Mouse (Mus musculus): Measurements from ENCODE around the gene Thada.
A peak's percentile ranks its signal among the peaks of the same experiment; 100 is the strongest.
"Not testable (repeated sequence)": the region's sequence is repeated elsewhere in the genome, so short reads cannot be mapped to it uniquely, and the experiment has no call there.

Gene Thada

GRCm38 (mm10) chr17:84224217-84224887 is 241.7 kb downstream of the Thada start:
- no peak for DNase-seq (ENCODE audit: low spot score in 2 of 2)

- not testable (repeated sequence) for DNase-seq (ENCODE audit: low spot score in 2 of 2)
Measured at GRCm38 (mm10) chr17:84218841-84219240, 247.2 kb downstream of the Thada start.

DNA sequence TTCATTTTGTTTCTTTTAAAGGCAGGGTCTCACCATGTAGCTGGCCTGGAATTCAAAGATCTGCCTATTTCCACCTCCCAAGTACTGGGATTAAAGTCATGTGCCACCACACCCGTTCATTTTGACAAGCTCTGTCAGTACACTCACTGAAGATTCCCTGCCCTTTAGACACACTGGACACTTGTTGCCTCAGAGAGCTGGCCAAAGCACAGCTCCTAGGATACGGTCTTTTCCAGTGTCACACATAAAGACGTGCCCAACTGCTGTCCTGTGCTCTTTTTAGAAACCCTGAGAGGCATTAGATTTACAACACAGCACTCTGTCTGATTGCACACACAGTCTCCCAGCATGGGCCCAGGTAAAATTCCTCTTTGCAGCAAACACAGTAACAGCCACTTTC is 248.3 kb downstream of the Thada start:
- no peak for DNase-seq (ENCODE audit: low spot score in 2 of 2)

DNA sequence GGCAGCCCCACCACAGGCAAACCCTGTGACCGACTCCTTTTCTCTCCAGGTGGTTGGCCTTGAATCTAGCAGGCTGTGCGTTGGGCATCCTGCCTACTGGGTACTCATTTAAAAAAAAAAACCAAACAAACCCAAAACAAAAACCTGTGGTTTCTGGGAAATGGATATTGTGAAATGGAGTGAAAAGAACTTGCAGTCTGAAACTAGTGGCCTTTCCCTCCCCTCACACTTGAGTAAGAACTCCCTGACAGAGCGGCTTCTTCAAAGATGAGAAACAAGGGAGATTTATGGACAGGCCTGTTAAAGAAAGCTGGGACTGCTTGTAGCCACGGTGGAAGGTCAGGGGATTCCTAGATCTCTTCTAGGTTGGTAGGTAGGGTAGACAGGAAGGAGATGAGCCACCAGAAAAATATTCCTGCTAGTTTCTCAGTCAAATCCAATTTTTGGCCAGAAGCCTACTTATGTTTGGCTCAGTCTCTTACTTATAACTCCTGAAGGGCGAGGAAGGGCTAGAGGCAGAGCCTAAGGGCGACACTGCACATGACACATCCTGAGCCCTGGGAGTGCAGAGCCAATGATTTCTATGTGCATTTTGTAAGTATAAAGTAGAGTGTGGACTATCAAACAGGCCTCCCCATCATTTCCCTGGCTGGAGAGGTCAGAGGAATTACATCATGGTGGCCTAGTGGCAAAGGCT is 250.6 kb downstream of the Thada start:
- no peak for DNase-seq (ENCODE audit: low spot score in 2 of 2)

DNA sequence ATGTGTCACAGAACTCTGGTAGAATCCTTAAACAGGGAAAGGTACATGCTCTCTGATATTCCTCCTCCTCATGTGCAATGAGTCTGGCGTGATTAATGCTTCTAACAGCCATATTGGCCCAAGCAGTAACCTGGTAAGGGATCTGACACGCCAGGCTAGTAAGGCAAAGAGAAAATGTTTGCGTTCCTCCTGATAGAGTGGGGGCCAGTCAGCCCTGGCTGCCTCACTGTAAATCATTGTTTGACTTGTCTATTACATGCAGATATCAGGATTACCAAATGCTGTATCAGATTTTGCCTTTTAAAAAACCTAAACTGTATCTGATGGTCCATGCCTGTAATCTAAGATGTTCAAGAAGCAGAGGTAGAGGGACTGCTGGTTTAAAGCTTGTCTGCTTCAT is 252.5 kb downstream of the Thada start:
- no peak for DNase-seq (ENCODE audit: low spot score in 2 of 2)

DNA sequence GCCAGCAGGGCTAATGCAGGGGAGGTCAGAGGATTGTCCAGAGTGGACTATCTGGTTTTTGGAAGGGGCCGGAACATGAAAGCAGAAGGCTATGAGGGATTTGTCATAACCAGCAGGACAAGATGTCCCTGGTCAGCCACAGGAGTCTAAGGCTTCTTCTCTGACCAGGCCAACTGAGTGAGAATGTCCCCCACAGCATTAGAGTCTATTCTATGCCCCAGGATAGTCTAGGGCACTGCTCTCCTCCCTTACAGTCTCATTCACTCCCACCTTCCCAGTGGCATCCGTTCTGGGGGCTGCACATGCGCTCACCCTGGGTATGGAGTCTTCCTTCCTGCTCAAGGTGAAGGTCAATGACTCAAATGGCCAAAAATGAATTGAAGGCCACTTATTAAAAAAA is 258.4 kb downstream of the Thada start:
- no peak for DNase-seq (ENCODE audit: low spot score in 2 of 2)

- DNase-seq (ENCODE audit: low spot score in 2 of 2), result no peak
Measured at GRCm38 (mm10) chr17:84206239-84206638, 259.8 kb downstream of the Thada start.

GRCm38 (mm10) chr17:84204962-84205361 is 261.0 kb downstream of the Thada start:
- no peak for DNase-seq (ENCODE audit: low spot score in 2 of 2)

DNA sequence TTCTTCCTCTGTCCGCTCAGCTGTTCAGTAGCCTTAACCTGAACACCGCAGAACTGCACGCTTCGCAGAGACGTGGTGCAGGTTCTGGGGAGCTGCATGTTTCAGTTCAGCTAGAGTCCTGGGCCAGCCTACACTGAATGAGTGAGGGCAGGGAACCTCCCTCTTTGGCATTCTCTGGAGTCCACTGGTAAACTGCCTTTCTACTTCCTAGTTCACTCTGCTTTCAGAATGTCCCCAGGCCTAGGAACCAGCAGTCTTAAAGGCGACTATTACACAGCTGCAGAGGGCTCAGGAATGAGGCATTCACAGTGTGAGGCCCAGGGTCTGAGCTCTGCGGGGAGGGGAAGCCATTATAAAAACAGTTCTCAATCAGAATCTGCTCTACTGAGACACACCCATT is 262.7 kb downstream of the Thada start:
- peak in 1 of 2 experiments; percentile 19 for DNase-seq (ENCODE audit: low spot score in 2 of 2)

DNA sequence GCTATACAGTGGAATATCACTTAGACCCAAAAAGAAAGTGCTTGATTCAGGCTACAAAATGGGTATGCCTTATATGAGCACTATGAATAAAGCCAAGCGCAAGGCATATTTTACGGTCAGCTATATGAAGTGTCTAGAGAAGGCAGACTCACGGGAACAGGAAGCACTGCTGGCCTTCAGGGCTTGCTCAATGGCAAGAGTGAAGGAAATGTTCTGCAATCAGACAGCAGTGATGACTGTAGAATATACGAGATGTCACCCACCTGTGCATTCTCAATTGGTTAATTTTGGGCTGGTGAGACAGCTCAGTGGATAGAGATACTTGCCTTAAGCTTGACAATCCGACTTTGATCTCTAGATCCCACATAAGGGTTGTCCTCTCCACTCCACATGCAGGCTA is 264.8 kb downstream of the Thada start:
- no peak for DNase-seq (ENCODE audit: low spot score in 2 of 2)

GRCm38 (mm10) chr17:84197912-84198344 is 268.1 kb downstream of the Thada start:
- DNase-seq (ENCODE audit: low spot score in 2 of 2), result no peak

- no peak for DNase-seq (ENCODE audit: low spot score in 2 of 2)
Measured at GRCm38 (mm10) chr17:84196329-84196728, 269.7 kb downstream of the Thada start.

DNA sequence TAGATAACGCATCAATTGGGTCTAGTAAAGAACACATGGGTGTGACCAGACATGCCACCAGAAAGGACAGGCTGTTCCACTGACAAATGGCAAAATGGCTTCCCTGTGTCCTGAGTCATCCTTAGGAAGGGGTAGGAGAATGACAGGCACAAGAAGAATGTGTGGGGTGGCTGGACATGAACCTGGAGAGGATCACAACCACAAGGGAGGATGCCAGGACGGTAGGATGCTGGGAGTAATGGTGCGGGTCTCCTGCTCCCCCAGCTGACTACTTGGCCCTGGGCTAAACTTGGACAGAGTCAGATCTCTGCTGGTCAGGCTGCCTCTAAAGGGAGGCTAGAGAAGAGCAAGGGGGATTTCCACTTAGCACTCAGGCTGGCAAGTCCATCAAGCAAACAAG is 270.2 kb downstream of the Thada start:
- no peak for DNase-seq (ENCODE audit: low spot score in 2 of 2)

GRCm38 (mm10) chr17:84195003-84195395 is 271.0 kb downstream of the Thada start:
- no peak for DNase-seq (ENCODE audit: low spot score in 2 of 2)

- no peak for DNase-seq (ENCODE audit: low spot score in 2 of 2)
Measured at GRCm38 (mm10) chr17:84194282-84195002, 271.6 kb downstream of the Thada start.

GRCm38 (mm10) chr17:84193411-84193810 is 272.6 kb downstream of the Thada start:
- DNase-seq (ENCODE audit: low spot score in 2 of 2), result no peak

DNA sequence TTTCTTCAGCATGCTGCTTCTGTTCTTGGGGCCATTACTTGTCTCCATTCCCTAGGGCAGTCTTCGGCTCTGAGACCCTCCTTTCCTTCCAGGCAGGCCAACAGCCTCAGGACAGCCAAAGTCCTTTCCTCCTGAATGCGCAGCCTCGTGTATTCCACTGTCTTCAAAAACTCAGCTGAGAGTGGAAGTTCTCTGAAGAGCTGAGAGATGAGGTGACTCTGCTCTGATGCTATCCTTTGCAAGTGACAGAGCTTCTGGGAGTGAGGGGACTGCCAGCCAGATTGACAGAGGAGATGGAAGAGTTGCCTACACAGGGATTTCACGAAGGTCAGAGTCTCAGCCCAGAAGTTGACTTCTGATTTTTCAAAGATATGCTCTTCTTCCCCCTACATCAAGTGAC is 274.1 kb downstream of the Thada start:
- no peak for DNase-seq (ENCODE audit: low spot score in 2 of 2)

DNA sequence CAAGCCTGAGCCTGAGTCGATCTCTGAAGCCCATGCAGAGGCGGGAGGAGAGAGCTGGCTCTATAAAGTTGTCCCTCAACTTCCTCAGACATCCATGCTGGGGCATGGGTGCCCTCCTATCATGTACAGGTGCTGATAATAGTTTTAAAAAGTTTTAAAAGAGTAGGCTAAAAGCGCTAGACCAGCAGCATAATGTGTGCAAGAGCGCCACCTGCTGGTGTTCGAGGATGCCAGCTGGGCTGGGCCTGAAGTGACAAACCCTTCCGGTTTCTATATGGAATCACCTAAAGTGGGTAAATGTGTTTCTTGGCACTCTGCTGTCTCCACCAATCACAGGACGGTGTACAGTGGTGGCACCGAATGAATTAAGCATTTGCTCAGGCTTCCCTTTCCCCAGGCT is 275.1 kb downstream of the Thada start:
- peak; percentile 63 to 80 for DNase-seq (ENCODE audit: low spot score in 2 of 2)

- DNase-seq (ENCODE audit: low spot score in 2 of 2), result peak; percentile 52 to 67
Measured at GRCm38 (mm10) chr17:84189127-84189854, 276.7 kb downstream of the Thada start.

DNA sequence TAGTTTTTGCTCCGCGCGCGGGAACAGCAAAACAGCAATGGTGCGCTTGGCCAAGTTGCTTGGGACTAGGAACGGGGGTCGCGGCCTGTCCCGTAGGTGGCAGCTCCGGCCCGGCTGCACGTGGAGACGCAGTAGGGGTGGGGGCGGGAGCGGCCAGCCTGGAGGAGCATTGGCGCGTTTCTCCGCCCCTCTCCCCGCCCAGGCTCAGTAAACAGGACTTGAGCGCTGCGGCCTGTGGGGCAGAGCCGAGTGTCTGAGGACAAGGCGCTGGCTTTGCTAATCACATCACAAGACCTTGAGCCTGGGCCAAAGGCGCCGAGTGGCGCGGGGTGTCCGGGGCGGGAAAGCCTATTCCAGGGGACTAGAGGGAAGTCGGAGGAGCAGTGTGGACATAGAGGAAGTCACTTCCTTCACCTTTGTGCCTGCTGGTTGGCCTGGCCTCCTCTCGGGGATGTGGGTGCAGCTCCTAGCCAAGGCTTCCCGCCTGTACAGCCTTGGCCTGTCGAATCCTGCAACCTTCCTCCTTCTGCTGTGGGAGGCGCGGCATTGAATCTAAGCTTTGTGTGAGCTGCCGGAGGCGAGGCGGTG is 277.5 kb downstream of the Thada start:
- DNase-seq (ENCODE audit: low spot score in 2 of 2), result peak; percentile 97 to 98

- peak; percentile 96 to 97 for DNase-seq (ENCODE audit: low spot score in 2 of 2)
Measured at GRCm38 (mm10) chr17:84187727-84188373, 278.2 kb downstream of the Thada start, which contains the start of gene Zfp36l2. Zfp36l2 (minus strand) TSS chr17:84187947.

Measured in heart, adult 9 months (tissue).